ENCODE assay signal across 17 mouse cellular contexts in genomic region chr13:82962333-82962732, GRCm38 (mm10).
"Had no signal": no experiment of that assay in that cellular context is flagged by ENCODE, and none has a peak within 500 bp of the region (broad histone marks: within the 10 kb centered on the region; RNA-seq: fewer than 3 reads in every experiment).

No protein-coding gene starts in this region.

- DNase-seq: retina, postnatal 1 day; right cerebral cortex, adult 18-20 months; right cerebral cortex, postnatal 14 days; right cerebral cortex, postnatal 25 days; right cerebral cortex, postnatal 4 days; spleen, adult 18-20 months; thymus, adult 18-20 months; thymus, adult 2 months; thymus, postnatal 14 days; thymus, postnatal 25 days; thymus, postnatal 36 days; thymus, postnatal 4 days had no signal

- H3K27ac ChIP-seq: neural tube, embryonic 12.5 days; neural tube, embryonic 13.5 days; neural tube, embryonic 15.5 days; stomach, embryonic 15.5 days; stomach, postnatal 0 days had no signal

- H3K4me3 ChIP-seq: neural tube, embryonic 12.5 days; neural tube, embryonic 13.5 days; neural tube, embryonic 15.5 days; stomach, embryonic 15.5 days had no signal
